Mouse (Mus musculus): ENCODE data around the gene 4933407L21Rik.

DNA sequence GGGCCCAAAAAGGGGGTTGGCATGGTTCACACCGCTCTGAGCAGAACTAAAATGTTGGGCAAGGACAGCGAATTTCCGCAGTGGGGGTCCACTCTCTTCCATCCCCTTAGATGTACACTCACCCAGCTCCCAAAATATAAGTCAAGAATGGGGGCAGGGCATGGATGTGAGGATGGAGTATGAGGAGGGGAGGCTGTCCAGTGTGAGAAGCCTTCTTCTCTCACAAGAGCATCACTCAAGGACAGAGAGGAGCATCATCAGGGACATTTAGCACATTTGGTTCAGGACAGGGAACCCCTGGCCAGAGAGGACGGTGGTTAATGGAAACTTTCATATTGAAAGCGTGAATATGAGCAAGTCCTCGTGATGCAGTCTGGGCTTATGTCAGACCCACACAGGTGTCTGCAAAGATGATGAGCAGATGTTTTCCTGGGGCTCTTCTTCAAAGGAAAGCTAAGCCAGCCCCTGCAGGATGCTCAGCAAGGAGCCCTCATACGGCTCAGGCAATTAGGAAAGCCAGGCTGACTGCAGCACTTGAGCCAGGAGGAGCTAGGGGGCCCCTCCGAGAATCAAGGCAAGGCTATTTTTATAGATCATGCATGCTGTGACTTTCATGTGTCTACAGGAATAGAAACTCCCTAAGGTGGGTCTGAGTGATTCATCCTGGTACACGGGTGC lies 29.8 kb downstream of the 4933407L21Rik start:
- TF ChIP-seq CTCF (conservative IDR thresholded peaks at IDR 0.05 in 1 of 2, IDR thresholded peaks at IDR 0.05 in 1 of 2; ENCODE audit: low read depth in 2 of 2, low read length in 2 of 2): no peak
- peak; percentile 77 for TF ChIP-seq SIN3A (IDR thresholded peaks at IDR 0.05; ENCODE audit: low read length)
- TF ChIP-seq NELFE (IDR thresholded peaks at IDR 0.05; ENCODE audit: low read depth, low read length): no peak
- TF ChIP-seq ZC3H11A (IDR thresholded peaks at IDR 0.05; ENCODE audit: low read depth, low read length): no peak
- TF ChIP-seq E2F4 (IDR thresholded peaks at IDR 0.05; ENCODE audit: insufficient replicate concordance, low read depth, low read length): no peak
- peak; percentile 59; the same call in 1 of the 2 replicates for TF ChIP-seq RCOR1 (conservative IDR thresholded peaks at IDR 0.05; ENCODE audit: low read depth, low read length)
- TF ChIP-seq POLR2A (IDR thresholded peaks at IDR 0.05; ENCODE audit: low read depth, low read length): peak; percentile 10; the same call in 1 of the 2 replicates
- TF ChIP-seq ZNF384 (IDR thresholded peaks at IDR 0.05; ENCODE audit: low read depth, low read length): no peak
- peak; percentile 88 for TF ChIP-seq EP300 (IDR thresholded peaks at IDR 0.05; ENCODE audit: low read length)
- TF ChIP-seq NRF1 (IDR thresholded peaks at IDR 0.05; ENCODE audit: low read depth, low read length): no peak
- TF ChIP-seq PAX5 (IDR thresholded peaks at IDR 0.05; ENCODE audit: low read length): no peak
- peak; percentile 61 for TF ChIP-seq JUND (conservative IDR thresholded peaks at IDR 0.05; ENCODE audit: low read depth, low read length)
- TF ChIP-seq TBP (conservative IDR thresholded peaks at IDR 0.05; ENCODE audit: low read depth, low read length): no peak
- TF ChIP-seq CHD1 (IDR thresholded peaks at IDR 0.05; ENCODE audit: low read depth, low read length): no peak; the same call in 1 of the 2 replicates
